Mouse (Mus musculus): ENCODE data around the gene Ldha. TPM values are rescaled to one million over a fixed set of nuclear protein-coding genes. Genes with fewer than 3 reads are reported as not detected.

Ldha gene
- polyA plus RNA-seq, 1 experiment = 1,649 TPM

DNA sequence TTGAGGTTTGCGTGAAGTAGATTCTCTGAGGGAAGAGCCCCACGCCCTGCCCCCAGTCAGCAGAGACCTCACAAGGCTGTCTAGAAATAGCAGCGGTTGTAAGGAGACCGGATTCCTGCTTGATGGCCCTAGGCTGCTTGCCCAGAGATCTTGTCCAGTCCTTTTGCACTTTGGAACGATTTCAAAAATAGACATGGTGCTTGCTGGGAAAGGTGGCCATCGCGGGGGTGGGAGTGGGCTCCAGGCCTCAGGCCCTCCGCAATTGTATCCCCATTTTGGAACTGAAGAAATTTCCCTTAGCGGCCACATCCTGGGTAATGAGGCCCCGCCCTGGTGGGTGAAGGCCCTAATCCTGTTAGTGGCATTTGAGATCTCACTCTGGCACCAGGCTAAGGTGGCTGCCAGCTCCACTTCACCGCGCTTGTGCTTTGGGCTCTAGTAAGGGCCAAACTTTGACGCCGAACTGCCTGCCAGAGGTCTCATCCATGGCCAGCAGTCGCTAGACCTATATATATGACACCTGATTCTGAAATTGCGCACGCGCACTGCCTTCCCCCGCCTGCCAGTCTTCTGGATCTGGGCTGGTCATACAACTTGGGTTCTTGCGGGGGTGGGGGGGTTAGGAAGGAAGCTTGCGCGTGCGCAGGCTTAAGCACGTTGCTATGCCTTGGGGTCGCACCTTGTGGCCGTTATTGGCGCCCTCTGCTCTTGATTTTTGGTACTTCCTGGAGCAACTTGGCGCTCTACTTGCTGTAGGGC is 5.4 kb downstream of the Ldha start:
- no peaks in the 10 kb centered on the region for H3K27me3 ChIP-seq (ENCODE audit: control insufficient read depth, insufficient read depth, low read length)
- TF ChIP-seq POLR2A (IDR thresholded peaks at IDR 0.05; ENCODE audit: low read depth, low read length) (peak; percentile 76; the same call in 1 of the 2 replicates), CTCF (IDR thresholded peaks at IDR 0.05; ENCODE audit: extremely low read depth, insufficient read length, insufficient replicate concordance, low read depth, low read length) (peak; percentile 41; the same call in 1 of the 2 replicates)
- WGBS = 2% methylated on average over 28 of the region's 28 CpGs
- peaks cover 34% of the 10 kb centered on the region for H3K36me3 ChIP-seq (ENCODE audit: control insufficient read depth, insufficient read depth, low read length)
- H3K4me1 ChIP-seq (ENCODE audit: control insufficient read depth, insufficient read depth, insufficient read length, low read length) = peaks cover 27% of the 10 kb centered on the region; the same call in 1 of the 2 replicates
- peak overlapping the region; percentile 93 for H3K4me3 ChIP-seq (ENCODE audit: low read depth, low read length)
- peak overlapping the region; percentile 96 for H3K27ac ChIP-seq (ENCODE audit: insufficient read depth, low read depth, low read length)

DNA sequence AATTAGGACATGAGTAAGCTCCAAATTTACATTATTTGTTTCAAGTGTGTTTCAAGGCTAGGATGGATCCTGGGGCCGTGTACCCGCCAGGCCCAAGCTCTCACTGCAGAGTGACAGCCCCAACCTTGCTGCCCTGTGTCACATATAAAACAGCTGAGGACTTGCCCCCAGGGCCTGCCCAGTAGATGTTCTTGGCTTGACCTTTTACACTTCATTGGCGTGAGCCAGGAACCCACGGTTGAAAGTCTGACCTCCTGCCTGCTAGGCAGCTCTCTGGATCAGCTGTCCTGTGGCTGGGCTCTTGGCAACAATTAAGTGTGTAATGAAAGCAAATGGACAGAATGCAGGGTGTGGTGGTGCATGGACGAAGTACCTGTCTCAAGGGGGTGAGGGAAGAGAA is 8.0 kb downstream of the Ldha start:
- Histone ChIP-seq H3K4me3 (ENCODE audit: low read depth, low read length) (no peak overlapping the region), H3K36me3 (ENCODE audit: control insufficient read depth, insufficient read depth, low read length) (peaks cover 59% of the 10 kb centered on the region), H3K27me3 (ENCODE audit: control insufficient read depth, insufficient read depth, low read length) (no peaks in the 10 kb centered on the region), H3K27ac (ENCODE audit: insufficient read depth, low read depth, low read length) (no peak overlapping the region), H3K4me1 (ENCODE audit: control insufficient read depth, insufficient read depth, insufficient read length, low read length) (peaks cover 12% of the 10 kb centered on the region; the same call in 1 of the 2 replicates)
- TF ChIP-seq POLR2A (IDR thresholded peaks at IDR 0.05; ENCODE audit: low read depth, low read length) (no peak), CTCF (IDR thresholded peaks at IDR 0.05; ENCODE audit: extremely low read depth, insufficient read length, insufficient replicate concordance, low read depth, low read length) (no peak)
- 80% methylated on average over 5 of the region's 5 CpGs for WGBS

- 79% methylated on average over 7 of the region's 7 CpGs for WGBS
- H3K27me3 ChIP-seq (ENCODE audit: control insufficient read depth, insufficient read depth, low read length) = no peaks in the 10 kb centered on the region
- no peak for TF ChIP-seq CTCF (IDR thresholded peaks at IDR 0.05; ENCODE audit: extremely low read depth, insufficient read length, insufficient replicate concordance, low read depth, low read length)
- no peak for TF ChIP-seq POLR2A (IDR thresholded peaks at IDR 0.05; ENCODE audit: low read depth, low read length)
Measured at GRCm38 (mm10) chr7:46851026-46851425, 9.8 kb downstream of the Ldha start.

GRCm38 (mm10) chr7:46852666-46853065 is 11.4 kb downstream of the Ldha start:
- no peak for TF ChIP-seq CTCF (IDR thresholded peaks at IDR 0.05; ENCODE audit: extremely low read depth, insufficient read length, insufficient replicate concordance, low read depth, low read length)
- TF ChIP-seq POLR2A (IDR thresholded peaks at IDR 0.05; ENCODE audit: low read depth, low read length) = no peak
- H3K4me1 ChIP-seq (ENCODE audit: control insufficient read depth, insufficient read depth, insufficient read length, low read length) = 0 out of 2 replicates have a peak, but pooled peaks cover 4% of the 10 kb centered on the region
- H3K4me3 ChIP-seq (ENCODE audit: low read depth, low read length) = no peak overlapping the region
- H3K27ac ChIP-seq (ENCODE audit: insufficient read depth, low read depth, low read length) = no peak overlapping the region
- H3K36me3 ChIP-seq (ENCODE audit: control insufficient read depth, insufficient read depth, low read length) = peaks cover 76% of the 10 kb centered on the region
- H3K27me3 ChIP-seq (ENCODE audit: control insufficient read depth, insufficient read depth, low read length) = no peaks in the 10 kb centered on the region
- 80% methylated on average over 1 of the region's 1 CpGs for WGBS

More at GRCm38 (mm10) chr7:46851026-46851425, 9.8 kb downstream of the Ldha start:
- Histone ChIP-seq H3K27ac (ENCODE audit: insufficient read depth, low read depth, low read length) (no peak overlapping the region), H3K4me3 (ENCODE audit: low read depth, low read length) (no peak overlapping the region), H3K4me1 (ENCODE audit: control insufficient read depth, insufficient read depth, insufficient read length, low read length) (0 out of 2 replicates have a peak, but pooled peaks cover 5% of the 10 kb centered on the region), H3K36me3 (ENCODE audit: control insufficient read depth, insufficient read depth, low read length) (peaks cover 75% of the 10 kb centered on the region)

GRCm38 (mm10) chr7:46853365-46853764 is 12.1 kb downstream of the Ldha start:
- 0 out of 2 replicates have a peak, but pooled peaks cover 4% of the 10 kb centered on the region for H3K4me1 ChIP-seq (ENCODE audit: control insufficient read depth, insufficient read depth, insufficient read length, low read length)
- H3K36me3 ChIP-seq (ENCODE audit: control insufficient read depth, insufficient read depth, low read length) = peaks cover 72% of the 10 kb centered on the region
- no peak overlapping the region for H3K4me3 ChIP-seq (ENCODE audit: low read depth, low read length)
- no peaks in the 10 kb centered on the region for H3K27me3 ChIP-seq (ENCODE audit: control insufficient read depth, insufficient read depth, low read length)
- H3K27ac ChIP-seq (ENCODE audit: insufficient read depth, low read depth, low read length) = no peak overlapping the region
- TF ChIP-seq CTCF (IDR thresholded peaks at IDR 0.05; ENCODE audit: extremely low read depth, insufficient read length, insufficient replicate concordance, low read depth, low read length) (no peak), POLR2A (IDR thresholded peaks at IDR 0.05; ENCODE audit: low read depth, low read length) (no peak)
- WGBS = 91% methylated on average over 9 of the region's 9 CpGs

DNA sequence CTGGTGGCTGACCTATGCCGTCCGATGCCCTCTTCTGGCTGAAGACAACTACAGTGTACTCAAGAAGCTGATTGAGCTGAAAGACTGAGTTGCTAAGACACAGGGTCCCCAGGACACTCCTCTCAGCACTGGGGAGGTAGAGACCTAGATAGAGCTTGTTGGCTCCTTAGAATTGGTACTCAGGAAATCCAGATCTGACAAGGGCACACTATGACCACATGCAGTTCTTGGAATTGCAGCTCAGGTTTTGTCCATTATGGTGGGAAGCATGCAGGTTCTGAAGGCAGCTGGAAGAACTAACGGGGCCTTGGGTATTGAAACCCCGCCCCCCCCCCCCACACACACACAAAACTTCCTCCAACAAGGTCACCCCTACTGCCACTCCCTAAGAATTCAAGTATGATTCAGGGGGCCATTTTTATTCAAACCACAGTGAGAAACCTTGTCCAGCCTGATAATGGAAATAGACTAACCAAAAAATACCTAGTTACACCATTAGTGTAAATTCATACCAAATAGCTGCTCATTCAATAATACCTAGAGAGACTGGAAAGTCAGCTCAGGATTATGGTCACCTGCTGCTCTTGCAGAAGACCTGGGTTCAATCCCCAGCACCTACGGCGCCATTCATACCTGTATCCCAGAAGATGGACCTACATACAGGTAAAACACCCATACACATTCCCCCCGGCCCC is 14.7 kb downstream of the Ldha start:
- Histone ChIP-seq H3K27me3 (ENCODE audit: control insufficient read depth, insufficient read depth, low read length) (no peaks in the 10 kb centered on the region), H3K27ac (ENCODE audit: insufficient read depth, low read depth, low read length) (no peak overlapping the region), H3K4me1 (ENCODE audit: control insufficient read depth, insufficient read depth, insufficient read length, low read length) (no peaks in the 10 kb centered on the region), H3K4me3 (ENCODE audit: low read depth, low read length) (no peak overlapping the region), H3K36me3 (ENCODE audit: control insufficient read depth, insufficient read depth, low read length) (peaks cover 50% of the 10 kb centered on the region)
- 74% methylated on average over 7 of the region's 7 CpGs for WGBS
- TF ChIP-seq POLR2A (IDR thresholded peaks at IDR 0.05; ENCODE audit: low read depth, low read length) = no peak
- no peak for TF ChIP-seq CTCF (IDR thresholded peaks at IDR 0.05; ENCODE audit: extremely low read depth, insufficient read length, insufficient replicate concordance, low read depth, low read length)

GRCm38 (mm10) chr7:46857436-46857835 is 16.2 kb downstream of the Ldha start:
- H3K4me1 ChIP-seq (ENCODE audit: control insufficient read depth, insufficient read depth, insufficient read length, low read length) = no peaks in the 10 kb centered on the region
- peaks cover 37% of the 10 kb centered on the region for H3K36me3 ChIP-seq (ENCODE audit: control insufficient read depth, insufficient read depth, low read length)
- no peak overlapping the region for H3K4me3 ChIP-seq (ENCODE audit: low read depth, low read length)
- 65% methylated on average over 9 of the region's 9 CpGs for WGBS
- H3K27ac ChIP-seq (ENCODE audit: insufficient read depth, low read depth, low read length) = no peak overlapping the region
- H3K27me3 ChIP-seq (ENCODE audit: control insufficient read depth, insufficient read depth, low read length) = no peaks in the 10 kb centered on the region
- no peak for TF ChIP-seq POLR2A (IDR thresholded peaks at IDR 0.05; ENCODE audit: low read depth, low read length)
- no peak for TF ChIP-seq CTCF (IDR thresholded peaks at IDR 0.05; ENCODE audit: extremely low read depth, insufficient read length, insufficient replicate concordance, low read depth, low read length)
